Mouse (Mus musculus) forebrain, embryonic 13.5 days (tissue): Measurements from ENCODE around the gene Gpc1. TPM values are rescaled to one million over a fixed set of nuclear protein-coding genes. Genes with fewer than 3 reads are reported as not detected.

ENCODE experiments used
- ATAC-seq: fragments of 200-750 bp; cut with Nextera tagmentation; 2 replicates; pipeline ENCODE4 v1.8.0; 2017
- H3K27ac ChIP-seq: fragments of 300-500 bp; sonication (generic); 2 replicates; pipeline ENCODE4 v1.5.1; 2015; ENCODE audit warnings: inconsistent platforms, mild to moderate bottlenecking, moderate library complexity
- H3K27me3 ChIP-seq: fragments of 300-500 bp; sonication (generic); 2 replicates; pipeline ENCODE4 v1.6.1; 2015; ENCODE audit warnings: mild to moderate bottlenecking, inconsistent platforms
- H3K36me3 ChIP-seq: fragments of 300-500 bp; sonication (generic); 2 replicates; pipeline ENCODE4 v1.6.1; 2015; ENCODE audit warnings: mild to moderate bottlenecking, inconsistent platforms; ENCODE audit not compliant: poor library complexity, severe bottlenecking
- H3K4me1 ChIP-seq: fragments of 300-500 bp; sonication (generic); 2 replicates; pipeline ENCODE4 v1.6.1; 2015; ENCODE audit warnings: inconsistent platforms
- H3K4me2 ChIP-seq: fragments of 300-500 bp; sonication (generic); 2 replicates; pipeline ENCODE4 v1.6.1; 2015; ENCODE audit warnings: inconsistent platforms, mild to moderate bottlenecking, moderate library complexity
- H3K4me3 ChIP-seq: fragments of 300-500 bp; sonication (generic); 2 replicates; pipeline ENCODE4 v1.5.1; 2015; ENCODE audit warnings: mild to moderate bottlenecking, inconsistent platforms
- H3K9ac ChIP-seq: fragments of 300-500 bp; sonication (generic); 2 replicates; pipeline ENCODE4 v1.6.1; 2015; ENCODE audit warnings: mild to moderate bottlenecking, inconsistent platforms
- H3K9me3 ChIP-seq: fragments of 300-500 bp; sonication (generic); replicated peaks from 2 replicates; pipeline ENCODE4 v1.6.1; 2016; ENCODE audit warnings: inconsistent platforms
- WGBS: fragments of 180-500 bp; shearing (Covaris S2); methylation state at CpG from one replicate; pipeline ENCODE4 v1.1.7; 2015; 5-methylcytosine and 5-hydroxymethylcytosine counted together
- polyA plus RNA-seq: library from polyadenylated mRNA; unstranded; fragments of >200 nt; fragmentation: Nextera tagmentation; extraction: Ambion mirVana; gene quantifications from 2 replicates; pipeline ENCODE4 v1.2.1, GENCODE M21; 2015

The Gpc1 gene
- polyA plus RNA-seq, 1 experiment from 2014 or later, result 115 TPM

DNA sequence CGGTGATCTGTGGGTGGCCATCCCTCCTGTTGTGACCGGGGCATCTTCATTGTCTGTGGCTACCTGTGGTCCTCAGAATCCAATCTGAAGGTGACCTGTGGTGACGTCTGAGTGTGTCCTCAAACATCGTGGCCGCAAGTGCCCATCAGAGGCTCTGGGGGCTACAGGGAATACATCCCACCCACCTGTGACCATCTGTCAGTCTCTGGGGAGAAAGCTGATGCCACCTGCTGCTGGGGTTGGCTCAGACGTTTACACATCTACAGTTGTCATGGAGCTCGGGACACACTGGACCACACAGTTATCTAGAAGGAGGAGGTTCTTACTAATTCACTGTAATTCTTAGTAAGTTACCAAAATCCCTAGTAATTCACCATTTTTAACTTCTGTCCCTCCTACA, 7.8 kb downstream of the Gpc1 start:
- H3K4me3 ChIP-seq, result no peak overlapping the region
- H3K27me3 ChIP-seq, result no peaks in the 10 kb centered on the region
- H3K9ac ChIP-seq, result no peak overlapping the region
- H3K4me2 ChIP-seq, result no peak overlapping the region
- H3K36me3 ChIP-seq, result peaks cover 56% of the 10 kb centered on the region
- 79% methylated on average over 7 of the region's 7 CpGs for WGBS
- peaks cover 86% of the 10 kb centered on the region for H3K4me1 ChIP-seq
- no peaks in the 10 kb centered on the region for H3K9me3 ChIP-seq
- no peak for ATAC-seq
- no peak overlapping the region for H3K27ac ChIP-seq

DNA sequence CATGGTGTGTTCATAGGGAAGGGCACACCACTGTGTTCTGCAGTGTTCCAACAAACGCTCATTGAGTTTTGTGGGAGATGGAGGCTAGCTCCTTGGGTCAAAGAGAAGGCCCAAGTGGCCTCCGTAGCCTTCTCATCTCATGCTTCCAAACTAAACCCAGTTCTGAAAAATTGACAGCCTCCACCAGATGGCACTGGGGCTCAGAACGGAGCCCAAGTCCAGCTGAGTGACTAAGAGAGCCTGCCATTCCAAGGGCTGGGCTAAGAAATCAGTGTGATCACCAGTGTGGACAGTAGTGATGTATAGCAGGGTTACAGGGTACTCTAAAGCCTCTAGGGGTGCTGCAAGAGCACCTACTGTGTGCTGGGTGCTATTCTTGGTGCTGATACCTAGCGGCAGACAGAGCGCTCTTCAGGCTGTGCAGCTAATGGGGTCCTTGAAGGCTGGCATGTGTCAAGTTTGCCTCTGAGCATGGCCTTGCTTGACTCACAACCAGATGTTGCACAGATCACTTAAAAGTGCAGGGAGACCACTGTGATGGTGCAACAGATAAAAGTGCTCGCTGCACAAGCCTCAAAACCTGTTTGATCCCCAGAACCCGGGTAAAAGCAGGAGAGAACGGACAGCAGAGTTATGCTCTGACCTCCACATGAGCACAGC, 8.9 kb downstream of the Gpc1 start:
- peak; percentile 5; the same call in 1 of the 2 replicates for ATAC-seq
- H3K36me3 ChIP-seq, result peaks cover 54% of the 10 kb centered on the region
- H3K4me3 ChIP-seq, result no peak overlapping the region
- H3K27ac ChIP-seq, result no peak overlapping the region
- H3K4me2 ChIP-seq, result no peak overlapping the region
- H3K27me3 ChIP-seq, result no peaks in the 10 kb centered on the region
- 83% methylated on average over 8 of the region's 8 CpGs for WGBS
- H3K9me3 ChIP-seq, result no peaks in the 10 kb centered on the region
- no peak overlapping the region for H3K9ac ChIP-seq
- peaks cover 86% of the 10 kb centered on the region for H3K4me1 ChIP-seq

DNA sequence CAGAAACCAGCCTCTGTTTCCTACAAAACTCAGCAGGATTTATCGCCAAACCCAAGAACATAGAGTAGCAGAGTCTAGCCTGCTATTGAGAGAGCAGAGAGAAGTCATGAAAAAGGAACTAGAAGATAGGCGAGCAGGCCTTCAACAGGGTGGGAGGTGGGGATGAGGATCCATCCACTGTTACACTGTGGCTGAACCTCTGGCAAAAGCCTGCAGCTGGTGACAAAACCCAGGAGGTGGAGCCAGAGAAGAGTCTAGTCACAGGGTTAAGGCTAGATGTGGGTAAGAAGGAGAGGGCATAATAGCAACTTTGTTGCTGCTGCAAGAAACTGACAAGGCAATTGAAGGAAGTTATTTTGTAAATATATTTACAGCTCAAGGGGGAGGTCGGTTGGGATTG, 10.0 kb downstream of the Gpc1 start:
- ATAC-seq, result no peak
- WGBS, result 71% methylated on average over 3 of the region's 3 CpGs
- Histone ChIP-seq H3K4me1 (peaks cover 86% of the 10 kb centered on the region), H3K9me3 (no peaks in the 10 kb centered on the region), H3K4me2 (no peak overlapping the region), H3K9ac (no peak overlapping the region), H3K27me3 (no peaks in the 10 kb centered on the region), H3K4me3 (no peak overlapping the region), H3K27ac (0 out of 2 replicates have a peak overlapping the region, but pooled peaks have one; percentile 35), H3K36me3 (peaks cover 44% of the 10 kb centered on the region)

DNA sequence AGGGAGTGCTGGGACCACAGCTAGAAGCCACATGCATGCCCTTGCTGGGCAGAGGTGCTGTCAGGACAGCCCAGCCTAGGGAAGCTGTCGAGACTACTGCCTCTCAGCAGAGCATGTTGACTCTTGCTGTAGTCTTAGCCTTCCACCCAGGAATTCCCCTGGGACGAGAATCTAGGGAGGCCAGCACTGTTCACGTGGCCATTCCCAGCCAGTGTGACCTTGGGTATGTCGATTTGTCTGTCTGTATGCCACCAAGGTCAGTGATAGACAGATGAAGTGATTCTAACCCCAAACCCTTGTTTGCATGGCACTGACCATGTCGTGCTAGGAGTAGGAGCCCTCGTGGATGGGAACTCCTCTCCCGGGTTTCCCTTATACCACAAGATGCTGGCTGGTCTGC, 14.4 kb downstream of the Gpc1 start:
- peaks cover 29% of the 10 kb centered on the region for H3K36me3 ChIP-seq
- no peak overlapping the region for H3K4me3 ChIP-seq
- H3K4me1 ChIP-seq, result peaks cover 91% of the 10 kb centered on the region
- no peaks in the 10 kb centered on the region for H3K9me3 ChIP-seq
- H3K9ac ChIP-seq, result peak overlapping the region; percentile 4; the same call in 1 of the 2 replicates
- WGBS, result 79% methylated on average over 7 of the region's 7 CpGs
- H3K27me3 ChIP-seq, result no peaks in the 10 kb centered on the region
- ATAC-seq, result no peak
- no peak overlapping the region for H3K27ac ChIP-seq
- no peak overlapping the region; the same call in 1 of the 2 replicates for H3K4me2 ChIP-seq

DNA sequence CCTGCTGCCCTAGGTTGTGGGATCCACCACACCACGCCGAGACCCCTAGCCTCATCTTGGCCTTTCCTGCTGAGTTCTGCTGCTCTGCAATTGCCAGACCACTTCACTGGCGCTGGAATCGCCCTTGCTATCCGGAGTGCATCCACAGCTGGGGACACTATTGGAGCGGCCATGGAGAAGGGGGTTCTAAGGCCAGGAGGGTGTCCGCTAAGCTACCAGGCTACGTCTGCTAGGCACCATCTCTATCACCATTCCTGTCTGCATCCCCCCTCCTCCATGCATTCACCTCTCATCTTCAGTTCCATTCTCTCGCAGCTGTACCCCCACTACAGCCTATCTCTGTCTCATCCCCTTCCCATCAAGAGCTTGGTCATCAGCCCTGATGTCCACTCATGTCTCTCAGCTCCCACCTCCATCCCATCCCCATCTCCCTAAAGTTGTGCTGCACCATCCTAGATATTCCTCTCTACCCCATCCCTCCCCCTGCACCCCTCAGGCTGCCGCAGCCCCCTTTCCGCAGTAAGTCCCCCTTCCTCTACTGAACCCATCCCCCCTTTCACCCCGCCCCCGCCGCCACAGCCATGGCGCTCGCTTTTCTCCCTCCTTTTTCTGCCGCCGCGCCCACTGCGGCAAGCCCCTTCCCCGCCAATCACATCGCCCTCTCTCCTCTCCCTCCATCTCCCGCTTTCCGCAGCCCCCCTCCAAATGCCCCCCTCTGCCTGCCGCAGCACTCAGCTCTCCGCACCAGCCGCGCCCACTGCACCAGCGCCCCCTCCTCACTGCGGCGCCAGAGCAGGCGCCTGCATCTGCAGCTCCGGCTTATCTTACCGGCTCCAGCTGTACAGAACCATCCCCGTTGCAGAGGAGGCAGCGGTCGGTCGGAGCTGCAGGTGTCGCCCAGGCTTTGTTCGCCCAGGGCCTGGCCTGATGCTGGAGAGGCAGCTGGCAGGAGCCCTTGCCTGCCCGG, 16.7 kb downstream of the Gpc1 start:
- 4% methylated on average over 41 of the region's 41 CpGs for WGBS
- Histone ChIP-seq H3K4me2 (peak overlapping the region; percentile 65), H3K27ac (peak overlapping the region; percentile 87), H3K9me3 (no peaks in the 10 kb centered on the region), H3K9ac (peak overlapping the region; percentile 72), H3K4me3 (peak overlapping the region; percentile 46), H3K4me1 (peaks cover 80% of the 10 kb centered on the region), H3K36me3 (peaks cover 41% of the 10 kb centered on the region), H3K27me3 (no peaks in the 10 kb centered on the region)
- ATAC-seq, result peak; percentile 91

DNA sequence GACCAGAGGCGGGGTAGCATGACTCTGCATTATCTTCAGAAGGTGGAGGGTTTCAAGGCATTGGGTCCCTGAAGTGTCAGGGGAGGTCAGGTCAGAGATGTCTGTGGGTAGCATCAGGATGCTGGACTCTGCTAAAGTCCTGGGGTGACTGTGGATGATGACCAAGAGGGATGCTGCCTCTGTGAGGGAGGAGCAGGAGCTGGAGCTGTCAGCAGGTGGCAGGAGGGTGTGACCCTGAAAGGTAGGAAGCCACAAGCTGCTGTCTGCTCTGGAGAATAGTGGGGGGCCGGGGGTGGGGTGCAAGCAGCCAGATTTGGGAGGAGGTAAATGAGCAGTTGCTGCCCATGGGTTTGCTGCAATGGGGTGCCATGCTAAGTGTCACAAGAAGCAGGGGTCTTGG, 18.0 kb downstream of the Gpc1 start:
- peak overlapping the region; percentile 65 for H3K4me2 ChIP-seq
- peak overlapping the region; percentile 87 for H3K27ac ChIP-seq
- peak overlapping the region; percentile 46 for H3K4me3 ChIP-seq
- peaks cover 42% of the 10 kb centered on the region for H3K36me3 ChIP-seq
- no peak for ATAC-seq
- no peaks in the 10 kb centered on the region for H3K9me3 ChIP-seq
- H3K9ac ChIP-seq, result peak overlapping the region; percentile 72
- WGBS, result 83% methylated on average over 2 of the region's 2 CpGs
- H3K4me1 ChIP-seq, result peaks cover 67% of the 10 kb centered on the region
- no peaks in the 10 kb centered on the region for H3K27me3 ChIP-seq

DNA sequence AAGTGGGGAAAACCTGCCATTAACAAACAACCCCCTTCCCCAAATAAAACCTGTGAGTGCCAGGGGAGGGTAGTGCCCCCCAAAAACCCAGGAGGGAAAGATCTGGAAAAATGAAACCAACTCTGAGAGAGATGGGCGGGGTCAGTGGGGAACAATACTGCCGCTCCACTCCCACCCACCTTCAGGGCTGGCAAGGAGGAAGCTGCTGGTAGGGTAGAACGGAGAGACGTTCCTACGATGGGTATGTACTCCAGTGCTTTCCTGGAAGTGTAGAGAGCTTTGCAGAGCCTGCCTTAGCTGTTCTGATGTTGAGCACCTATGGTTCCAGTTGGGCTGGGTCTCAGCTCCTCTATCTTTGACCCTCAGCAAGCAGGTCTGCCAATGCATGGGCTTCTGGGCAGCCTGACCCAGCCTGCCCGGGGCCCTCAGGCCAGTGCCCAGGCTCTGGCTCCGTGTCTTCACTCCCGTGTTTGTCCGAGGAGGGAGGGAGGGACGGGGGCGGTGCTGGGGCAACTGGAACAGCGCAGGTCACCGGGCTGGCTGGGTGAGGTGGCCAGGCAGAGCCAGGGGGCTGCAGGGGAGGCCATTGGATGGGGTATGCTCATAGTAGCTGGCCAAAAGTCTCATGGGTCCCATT, 18.6 kb downstream of the Gpc1 start:
- Histone ChIP-seq H3K9ac (peak overlapping the region; percentile 72), H3K9me3 (no peaks in the 10 kb centered on the region), H3K36me3 (peaks cover 44% of the 10 kb centered on the region), H3K4me2 (peak overlapping the region; percentile 65), H3K27ac (peak overlapping the region; percentile 87), H3K27me3 (no peaks in the 10 kb centered on the region), H3K4me1 (peaks cover 62% of the 10 kb centered on the region), H3K4me3 (peak overlapping the region; percentile 46)
- ATAC-seq, result no peak
- WGBS, result 57% methylated on average over 13 of the region's 13 CpGs

DNA sequence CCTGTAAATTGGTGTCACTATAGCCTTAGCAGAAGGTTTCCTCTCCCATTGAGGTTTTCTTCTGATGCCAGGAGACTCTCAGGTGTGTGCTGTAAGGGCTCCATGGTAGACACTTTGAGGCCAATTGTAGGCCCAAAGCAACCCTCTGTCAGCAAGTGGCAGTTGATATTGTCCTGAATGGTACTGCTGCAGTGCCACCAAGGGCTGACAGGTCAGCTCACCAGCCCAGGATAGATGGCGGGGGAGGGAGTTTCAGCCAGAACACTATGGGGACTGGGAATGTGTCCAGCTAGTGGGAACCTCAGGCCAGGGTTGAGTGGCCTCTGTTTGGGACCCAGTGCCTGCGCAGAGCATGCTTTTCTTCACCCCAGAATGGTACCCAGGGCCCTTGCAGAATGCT, 21.0 kb downstream of the Gpc1 start:
- no peaks in the 10 kb centered on the region for H3K27me3 ChIP-seq
- no peak overlapping the region for H3K9ac ChIP-seq
- no peaks in the 10 kb centered on the region for H3K9me3 ChIP-seq
- no peak overlapping the region; the same call in 1 of the 2 replicates for H3K27ac ChIP-seq
- H3K4me2 ChIP-seq, result no peak overlapping the region
- WGBS, result 90% methylated on average over 2 of the region's 2 CpGs
- H3K4me1 ChIP-seq, result peaks cover 38% of the 10 kb centered on the region
- H3K4me3 ChIP-seq, result no peak overlapping the region
- H3K36me3 ChIP-seq, result peaks cover 68% of the 10 kb centered on the region
- no peak for ATAC-seq

DNA sequence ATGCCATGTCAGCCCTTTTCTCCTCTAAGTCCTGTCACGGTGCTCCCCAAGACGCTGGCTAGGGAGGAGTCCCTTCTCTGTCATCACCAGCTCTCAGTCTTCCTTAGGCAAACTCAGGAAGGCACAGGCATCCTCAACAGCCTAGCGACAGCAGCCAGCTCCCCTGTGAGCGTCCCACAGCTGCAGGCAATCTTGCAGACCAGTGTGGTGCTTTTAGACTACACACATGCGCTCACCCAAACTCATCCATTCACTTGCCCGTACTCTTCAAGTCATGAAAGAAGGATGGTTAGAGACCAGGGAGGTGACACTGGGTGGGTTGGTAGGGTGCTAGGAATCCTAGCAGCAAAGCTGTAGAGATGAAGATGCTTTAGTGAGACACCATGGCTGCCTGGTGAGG, 30.1 kb downstream of the Gpc1 start:
- Histone ChIP-seq H3K4me1 (peaks cover 9% of the 10 kb centered on the region), H3K9me3 (no peaks in the 10 kb centered on the region), H3K36me3 (peaks cover 50% of the 10 kb centered on the region), H3K4me3 (no peak overlapping the region), H3K9ac (no peak overlapping the region), H3K4me2 (no peak overlapping the region), H3K27ac (peak overlapping the region; percentile 40; the same call in 1 of the 2 replicates), H3K27me3 (no peaks in the 10 kb centered on the region)
- no peak for ATAC-seq
- WGBS, result 73% methylated on average over 6 of the region's 6 CpGs

DNA sequence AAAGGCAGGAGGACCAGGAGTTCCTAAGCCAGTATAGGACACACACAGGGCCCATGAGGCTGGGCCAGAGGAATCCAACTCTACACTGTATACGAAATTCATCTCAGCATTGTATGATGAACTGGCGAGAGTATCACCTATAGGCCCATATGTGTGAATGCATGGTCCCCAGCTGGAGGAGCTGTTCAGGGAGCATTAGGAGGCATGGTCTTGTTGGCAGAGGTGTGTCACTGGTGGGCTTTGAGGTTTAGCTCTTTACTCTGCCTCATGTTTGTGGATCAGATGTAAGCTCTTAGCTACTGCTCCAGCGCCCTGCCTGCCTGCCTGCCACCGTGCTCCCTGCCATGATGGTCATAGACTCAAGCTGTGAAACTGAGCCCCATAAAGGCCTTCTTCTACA, 31.8 kb downstream of the Gpc1 start:
- Histone ChIP-seq H3K4me2 (no peak overlapping the region), H3K4me3 (no peak overlapping the region), H3K4me1 (peaks cover 9% of the 10 kb centered on the region), H3K9me3 (no peaks in the 10 kb centered on the region), H3K36me3 (peaks cover 32% of the 10 kb centered on the region), H3K27ac (no peak overlapping the region), H3K27me3 (no peaks in the 10 kb centered on the region), H3K9ac (no peak overlapping the region)
- no peak for ATAC-seq
- 88% methylated on average over 4 of the region's 4 CpGs for WGBS

DNA sequence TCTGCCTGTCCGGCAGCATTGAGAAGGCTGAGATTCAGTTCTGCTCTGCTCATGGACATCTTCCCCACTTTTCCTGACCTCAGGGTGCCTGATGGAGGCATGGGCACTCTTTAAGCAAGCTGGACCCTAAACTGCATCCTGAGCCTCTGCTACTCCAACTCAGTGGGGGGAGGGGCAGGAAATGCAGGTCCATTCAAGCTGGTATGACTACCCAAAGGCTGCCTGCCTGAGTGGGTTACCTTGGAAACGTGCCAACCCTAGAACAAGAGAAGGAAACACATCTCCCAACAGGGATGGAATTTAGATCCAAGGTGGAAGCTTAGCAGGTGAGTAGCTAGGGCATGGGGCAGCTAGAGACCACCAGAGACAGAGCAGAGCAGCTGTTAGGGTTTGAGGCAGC, 34.7 kb downstream of the Gpc1 start:
- Histone ChIP-seq H3K27ac (no peak overlapping the region), H3K9me3 (no peaks in the 10 kb centered on the region), H3K4me3 (no peak overlapping the region), H3K4me2 (no peak overlapping the region), H3K4me1 (peaks cover 9% of the 10 kb centered on the region), H3K9ac (no peak overlapping the region), H3K36me3 (peaks cover 3% of the 10 kb centered on the region; the same call in 1 of the 2 replicates), H3K27me3 (no peaks in the 10 kb centered on the region)
- ATAC-seq, result no peak
- 67% methylated on average over 2 of the region's 2 CpGs for WGBS

DNA sequence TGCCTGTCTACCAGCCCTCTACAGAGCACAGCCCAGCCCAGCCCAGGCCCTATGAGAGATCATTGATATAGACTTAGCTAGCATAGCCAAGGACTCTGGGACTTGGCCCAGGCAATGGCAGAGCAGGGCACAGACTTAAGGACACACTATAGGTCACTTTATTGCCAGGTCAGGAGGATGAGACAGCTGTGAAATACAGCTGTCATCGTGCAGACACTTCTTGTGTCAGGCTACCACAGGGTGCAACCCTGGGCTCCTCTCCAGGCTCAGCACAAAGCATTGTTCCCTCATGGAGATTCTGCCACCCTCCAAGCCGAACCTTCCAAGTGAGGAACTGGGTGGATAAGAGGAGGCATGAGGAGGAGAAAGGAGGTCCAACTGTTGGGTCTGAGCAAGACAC, 38.5 kb downstream of the Gpc1 start:
- Histone ChIP-seq H3K36me3 (no peaks in the 10 kb centered on the region), H3K9me3 (no peaks in the 10 kb centered on the region), H3K4me3 (no peak overlapping the region), H3K9ac (no peak overlapping the region), H3K27ac (no peak overlapping the region), H3K4me1 (peaks cover 9% of the 10 kb centered on the region), H3K4me2 (no peak overlapping the region), H3K27me3 (no peaks in the 10 kb centered on the region)
- no peak for ATAC-seq
- 73% methylated on average over 2 of the region's 2 CpGs for WGBS
